Mouse (Mus musculus): ENCODE measurements at regions not wholly inside any gene's neighbourhood (a gene's known extent, or its start where the extent isn't known, plus 50 kb on each side); places are given as distances from the start of the nearest gene placed in this dataset.

- in situ Hi-C loops (cut with MboI; ENCODE audit: low sequenced_read_pairs) = no loop called here
Observed at GRCm38 (mm10) chr12:16098840-16099239, 282.1 kb upstream of the Trib2 start.

- in situ Hi-C loops (cut with MboI; ENCODE audit: low sequenced_read_pairs) = no loop called here
Observed at GRCm38 (mm10) chr12:16092643-16093042, 275.9 kb upstream of the Trib2 start.

GRCm38 (mm10) chr12:16091336-16091735 is 274.6 kb upstream of the Trib2 start:
- in situ Hi-C loops (cut with MboI; ENCODE audit: low sequenced_read_pairs) = no loop called here

GRCm38 (mm10) chr12:16083176-16083575 is 266.5 kb upstream of the Trib2 start:
- in situ Hi-C loops (cut with MboI; ENCODE audit: low sequenced_read_pairs) = no loop called here

- in situ Hi-C loops (cut with MboI; ENCODE audit: low sequenced_read_pairs) = no loop called here
Observed at GRCm38 (mm10) chr12:16077215-16077614, 260.5 kb upstream of the Trib2 start.

GRCm38 (mm10) chr12:16075962-16076361 is 259.2 kb upstream of the Trib2 start:
- in situ Hi-C loops (cut with MboI; ENCODE audit: low sequenced_read_pairs) = no loop called here

- in situ Hi-C loops (cut with MboI; ENCODE audit: low sequenced_read_pairs) = no loop called here
Observed at GRCm38 (mm10) chr12:16068940-16069339, 252.2 kb upstream of the Trib2 start.

GRCm38 (mm10) chr12:16062689-16063088 is 246.0 kb upstream of the Trib2 start:
- in situ Hi-C loops (cut with MboI; ENCODE audit: low sequenced_read_pairs) = no loop called here

- in situ Hi-C loops (cut with MboI; ENCODE audit: low sequenced_read_pairs) = no loop called here
Observed at GRCm38 (mm10) chr12:16060461-16060860, 243.7 kb upstream of the Trib2 start.

GRCm38 (mm10) chr12:16058255-16058654 is 241.5 kb upstream of the Trib2 start:
- in situ Hi-C loops (cut with MboI; ENCODE audit: low sequenced_read_pairs) = no loop called here

- in situ Hi-C loops (cut with MboI; ENCODE audit: low sequenced_read_pairs) = no loop called here
Observed at GRCm38 (mm10) chr12:16056831-16057230, 240.1 kb upstream of the Trib2 start.

GRCm38 (mm10) chr12:16056216-16056615 is 239.5 kb upstream of the Trib2 start:
- in situ Hi-C loops (cut with MboI; ENCODE audit: low sequenced_read_pairs) = no loop called here

GRCm38 (mm10) chr12:16054591-16054990 is 237.9 kb upstream of the Trib2 start:
- in situ Hi-C loops (cut with MboI; ENCODE audit: low sequenced_read_pairs) = no loop called here

GRCm38 (mm10) chr12:16053735-16054134 is 237.0 kb upstream of the Trib2 start:
- in situ Hi-C loops (cut with MboI; ENCODE audit: low sequenced_read_pairs) = no loop called here

GRCm38 (mm10) chr12:16052998-16053397 is 236.3 kb upstream of the Trib2 start:
- in situ Hi-C loops (cut with MboI; ENCODE audit: low sequenced_read_pairs) = no loop called here

- in situ Hi-C loops (cut with MboI; ENCODE audit: low sequenced_read_pairs) = no loop called here
Observed at GRCm38 (mm10) chr12:16052353-16052752, 235.6 kb upstream of the Trib2 start.

GRCm38 (mm10) chr12:16051439-16051838 is 234.7 kb upstream of the Trib2 start:
- in situ Hi-C loops (cut with MboI; ENCODE audit: low sequenced_read_pairs) = no loop called here

- in situ Hi-C loops (cut with MboI; ENCODE audit: low sequenced_read_pairs) = no loop called here
Observed at GRCm38 (mm10) chr12:16049545-16049944, 232.8 kb upstream of the Trib2 start.

- in situ Hi-C loops (cut with MboI; ENCODE audit: low sequenced_read_pairs) = no loop called here
Observed at GRCm38 (mm10) chr12:16046643-16047042, 229.9 kb upstream of the Trib2 start.

GRCm38 (mm10) chr12:16045791-16046494 is 229.2 kb upstream of the Trib2 start:
- in situ Hi-C loops (cut with MboI; ENCODE audit: low sequenced_read_pairs) = no loop called here

GRCm38 (mm10) chr12:16043466-16044214 is 226.9 kb upstream of the Trib2 start:
- in situ Hi-C loops (cut with MboI; ENCODE audit: low sequenced_read_pairs) = no loop called here

- in situ Hi-C loops (cut with MboI; ENCODE audit: low sequenced_read_pairs) = no loop called here
Observed at GRCm38 (mm10) chr12:16042362-16042761, 225.6 kb upstream of the Trib2 start.

All from CH12F3 (cell line).